8 mouse cellular contexts compared by ENCODE assay signal in the genomic region with DNA sequence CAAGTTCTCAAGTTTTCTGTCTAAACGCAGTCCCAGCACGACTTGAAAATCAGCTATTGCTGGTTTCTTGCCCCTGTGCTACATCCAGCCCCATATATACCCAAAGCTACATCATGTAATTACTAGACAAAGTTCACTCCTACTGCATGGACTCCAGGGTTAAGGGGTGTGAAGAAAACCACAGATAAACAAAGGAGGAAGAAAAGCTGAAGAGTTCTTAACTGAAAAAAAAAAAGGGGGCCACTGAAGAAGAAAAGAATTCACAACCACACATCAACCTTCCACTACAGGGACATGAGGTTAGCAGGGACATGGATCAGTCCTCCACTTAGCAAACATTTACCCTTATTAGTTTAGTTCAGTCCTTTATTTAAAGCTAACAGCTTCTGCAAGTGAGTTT.
"Had no signal": no experiment of that assay in that cellular context is flagged by ENCODE, and none has a peak within 500 bp of the region (broad histone marks: within the 10 kb centered on the region; RNA-seq: fewer than 3 reads in every experiment).

No protein-coding gene starts in this region.

- ATAC-seq: liver, embryonic 12.5 days had no signal

- H3K27me3 ChIP-seq: limb, embryonic 15.5 days; liver, embryonic 12.5 days; lung, embryonic 15.5 days; midbrain, embryonic 12.5 days; neural tube, embryonic 15.5 days had no signal

- H3K36me3 ChIP-seq: midbrain, embryonic 12.5 days; neural tube, embryonic 15.5 days had no signal

- H3K4me3 ChIP-seq: limb, embryonic 15.5 days; liver, embryonic 12.5 days; lung, embryonic 15.5 days; midbrain, embryonic 12.5 days; myocyte; neural tube, embryonic 15.5 days had no signal

- H3K4me2 ChIP-seq: limb, embryonic 15.5 days; liver, embryonic 12.5 days; lung, embryonic 15.5 days; midbrain, embryonic 12.5 days; neural tube, embryonic 15.5 days had no signal

- H3K9me3 ChIP-seq: limb, embryonic 15.5 days; liver, embryonic 12.5 days; lung, embryonic 15.5 days; midbrain, embryonic 12.5 days; neural tube, embryonic 15.5 days had no signal

- H3K27ac ChIP-seq: kidney, postnatal 0 days; limb, embryonic 15.5 days; liver, embryonic 12.5 days; lung, embryonic 15.5 days; midbrain, embryonic 12.5 days; neural tube, embryonic 15.5 days had no signal

- H3K4me1 ChIP-seq: midbrain, embryonic 12.5 days had no signal

- H3K9ac ChIP-seq: limb, embryonic 15.5 days; liver, embryonic 12.5 days; lung, embryonic 15.5 days; midbrain, embryonic 12.5 days; neural tube, embryonic 15.5 days had no signal

- DNase-seq: thymus, postnatal 4 days had no signal
